Mouse (Mus musculus): Measurements from ENCODE around the gene Ptpa.
A peak's percentile ranks its signal among the peaks of the same experiment; 100 is the strongest.

Gene Ptpa

DNA sequence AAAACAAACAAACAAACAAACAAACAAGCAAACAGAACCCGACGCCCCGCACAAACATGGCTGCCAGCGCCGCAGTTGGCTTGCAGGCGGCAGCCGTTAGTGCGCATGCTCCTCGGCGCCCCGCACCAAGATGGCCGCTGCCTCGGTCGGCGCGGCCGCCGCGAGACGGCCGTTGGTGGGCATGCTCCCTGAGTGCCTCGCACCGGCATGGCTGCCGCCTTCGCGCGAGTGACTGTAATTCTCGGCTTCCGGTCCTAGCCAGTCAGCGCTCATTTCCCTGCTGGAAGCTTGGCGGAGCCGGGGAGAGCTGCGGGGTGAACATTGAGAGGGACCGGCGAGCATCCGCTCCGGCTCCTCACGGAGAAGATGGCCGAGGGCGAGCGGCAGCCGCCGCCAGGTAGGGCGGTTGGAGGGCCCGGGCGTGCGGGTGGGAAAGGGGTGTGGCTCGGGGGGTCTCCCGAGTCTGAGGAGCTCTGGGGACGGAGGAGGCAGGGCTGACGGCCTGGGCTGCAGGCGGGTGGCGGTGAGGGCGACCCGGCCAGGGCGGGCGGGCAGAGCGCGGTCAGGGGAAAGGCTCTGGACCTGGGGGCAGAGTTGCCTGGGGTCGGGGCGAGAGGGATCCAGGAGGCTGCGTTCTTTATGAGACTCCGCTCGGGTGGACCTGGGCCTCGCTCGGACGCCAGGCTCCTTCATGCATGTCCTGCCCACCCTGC is at the start of gene Ptpa:
TSS of gene Ptpa (plus strand) at position 104 of the 713 bp plus-strand sequence.
- DNase-seq, result peak; percentile 93

GRCm38 (mm10) chr2:30366203-30366602 is 49.6 kb upstream of the Ptpa start:
- peak; percentile 48 for DNase-seq

GRCm38 (mm10) chr2:30371544-30371943 is 44.3 kb upstream of the Ptpa start:
- peak; percentile 82 for DNase-seq

DNA sequence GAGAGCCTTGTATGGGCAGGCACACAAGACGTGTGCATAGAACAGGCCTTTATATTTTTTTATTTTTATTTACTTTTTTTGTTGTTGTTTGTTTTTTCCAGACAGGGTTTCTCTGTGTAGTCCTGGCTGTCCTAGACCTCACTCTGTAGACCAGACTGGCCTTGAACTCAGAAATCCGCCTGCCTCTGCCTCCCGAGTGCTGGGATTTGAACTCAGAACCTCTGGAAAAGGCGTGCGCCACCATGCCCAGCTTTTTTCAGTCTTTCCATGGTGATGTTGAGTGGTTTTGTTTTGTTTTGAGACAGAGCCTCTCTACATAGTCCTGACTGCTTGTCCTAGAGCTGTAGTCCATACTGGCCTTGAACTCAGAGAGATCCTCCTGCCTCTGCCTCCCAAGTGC is 43.1 kb upstream of the Ptpa start:
- DNase-seq, result no peak

- DNase-seq, result no peak
Measured at GRCm38 (mm10) chr2:30375893-30376292, 39.9 kb upstream of the Ptpa start.

GRCm38 (mm10) chr2:30377721-30378120 is 38.1 kb upstream of the Ptpa start:
- no peak for DNase-seq

DNA sequence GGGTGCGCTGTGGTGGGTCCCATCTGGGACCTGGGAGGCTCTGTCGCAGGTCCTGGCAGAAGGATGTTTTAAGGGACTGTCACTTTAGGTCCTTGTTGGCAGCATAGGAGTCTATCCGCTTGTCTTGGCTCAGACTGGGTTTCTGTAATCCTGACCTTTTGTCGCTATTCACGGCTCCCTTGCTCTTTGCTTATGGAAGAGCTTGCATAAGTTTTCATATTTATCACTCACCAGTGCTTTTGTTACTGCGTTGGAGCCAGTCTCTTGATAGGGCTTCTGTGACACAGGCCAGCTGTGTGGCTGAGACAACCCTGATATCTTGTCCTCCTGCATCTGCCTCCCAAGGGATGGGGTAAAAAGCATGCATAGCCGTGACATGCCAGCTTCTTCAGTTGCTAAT is 36.5 kb upstream of the Ptpa start:
- DNase-seq, result no peak

- DNase-seq, result no peak
Measured at GRCm38 (mm10) chr2:30380564-30381376, 35.1 kb upstream of the Ptpa start.

- no peak for DNase-seq
Measured at GRCm38 (mm10) chr2:30381377-30381725, 34.5 kb upstream of the Ptpa start.

GRCm38 (mm10) chr2:30384814-30385213 is 31.0 kb upstream of the Ptpa start:
- no peak for DNase-seq

GRCm38 (mm10) chr2:30385591-30385990 is 30.2 kb upstream of the Ptpa start:
- no peak for DNase-seq

DNA sequence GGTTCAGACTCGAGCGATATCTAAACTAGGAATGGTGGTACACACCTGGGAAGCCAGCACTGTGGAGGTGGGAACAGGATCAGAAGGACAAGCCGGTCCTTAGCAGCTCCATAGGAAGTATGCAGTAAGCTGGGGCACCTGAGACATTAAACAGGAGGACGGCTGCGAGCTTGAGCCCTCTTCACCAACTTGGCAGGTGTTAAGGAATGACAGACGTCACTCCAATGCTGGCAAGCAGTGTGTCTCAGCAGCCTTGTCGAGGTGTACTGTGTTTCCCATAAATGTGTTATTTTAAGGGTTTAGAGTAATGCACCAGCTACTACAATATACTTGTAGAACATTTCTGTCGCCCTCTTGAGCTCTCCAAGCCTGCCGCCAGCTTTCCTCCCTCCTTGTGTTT is 28.9 kb upstream of the Ptpa start:
- no peak for DNase-seq

- DNase-seq, result no peak
Measured at GRCm38 (mm10) chr2:30389000-30389399, 26.8 kb upstream of the Ptpa start.

GRCm38 (mm10) chr2:30392114-30392576 is 23.7 kb upstream of the Ptpa start, which contains the start of gene Dolpp1:
Dolpp1 (plus strand) TSS chr2:30392254.
- peak; percentile 98 for DNase-seq

DNA sequence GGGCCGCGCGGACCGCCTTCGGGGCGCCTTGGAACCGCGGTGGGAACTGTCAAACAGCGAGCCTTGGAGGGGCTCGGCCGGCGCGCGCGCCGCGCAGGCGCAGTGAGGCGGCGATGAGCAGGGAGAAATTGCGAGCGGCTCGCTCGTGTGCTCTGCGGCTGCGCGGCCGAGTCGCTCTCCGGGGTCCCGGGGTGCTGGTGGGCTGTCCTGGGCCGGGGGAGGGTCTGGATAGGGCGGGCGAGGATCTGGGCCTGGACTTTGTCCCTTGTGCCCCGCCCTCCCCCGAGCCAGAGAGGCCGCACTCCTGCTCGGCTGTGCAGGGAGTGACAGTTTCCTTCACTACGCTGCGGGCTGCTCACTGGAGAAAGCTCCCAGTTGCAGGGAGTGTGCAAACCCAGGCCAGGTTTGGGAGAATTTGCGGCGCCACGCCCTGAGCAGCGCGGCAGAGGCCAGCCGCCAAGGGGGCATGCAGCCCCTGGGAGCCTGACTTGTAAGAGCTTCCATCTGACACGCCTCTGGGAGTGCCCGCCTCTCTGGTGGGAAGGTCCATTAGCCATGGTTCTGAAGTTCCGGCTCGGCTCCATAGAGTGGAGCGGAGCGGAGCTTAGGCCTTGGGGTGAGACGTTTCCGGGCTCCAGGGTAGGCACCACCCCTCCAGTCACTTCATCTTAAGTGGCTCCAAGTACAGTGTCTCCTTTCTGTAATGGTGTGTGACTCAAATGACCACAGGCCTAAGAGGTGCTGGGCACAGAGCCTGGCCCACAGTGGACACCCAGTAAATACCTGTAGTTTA is 23.1 kb upstream of the Ptpa start:
- DNase-seq, result peak; percentile 94

DNA sequence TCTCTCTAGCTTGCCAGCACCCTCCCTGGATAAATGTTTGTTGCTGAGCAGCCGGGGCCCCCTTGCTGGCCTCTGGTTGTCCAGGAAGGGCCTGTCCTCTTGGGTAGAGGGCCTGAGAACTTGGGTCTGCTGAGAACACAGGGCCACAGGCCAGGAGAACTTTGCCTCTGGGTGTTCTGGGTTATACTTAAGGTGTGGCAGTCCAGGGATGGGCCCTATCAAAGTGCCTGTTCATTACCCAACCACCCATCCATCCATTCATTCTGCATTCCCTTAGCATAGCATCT is 22.5 kb upstream of the Ptpa start:
- no peak for DNase-seq

DNA sequence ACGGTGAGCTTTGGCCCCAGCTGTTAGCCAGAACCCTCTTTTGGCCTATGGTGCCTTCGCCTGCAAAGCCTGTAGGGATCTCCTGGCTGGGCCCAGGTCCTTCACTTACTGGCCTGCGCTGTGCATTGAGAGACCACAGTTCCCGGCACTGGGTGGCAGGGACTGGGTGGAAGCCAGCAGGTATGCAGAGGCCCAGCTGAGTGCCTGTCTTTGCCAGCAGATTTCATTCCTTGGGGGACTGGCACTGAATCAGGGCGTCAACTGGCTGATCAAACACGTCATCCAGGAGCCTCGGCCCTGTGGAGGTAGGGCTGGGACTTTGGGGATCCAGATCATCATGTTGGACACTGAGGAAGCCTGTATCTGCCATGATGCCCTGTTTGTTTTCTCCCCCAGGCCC is 20.1 kb upstream of the Ptpa start:
- no peak for DNase-seq

GRCm38 (mm10) chr2:30396246-30396645 is 19.6 kb upstream of the Ptpa start:
- no peak for DNase-seq

GRCm38 (mm10) chr2:30397986-30398512 is 17.8 kb upstream of the Ptpa start:
- no peak for DNase-seq

DNA sequence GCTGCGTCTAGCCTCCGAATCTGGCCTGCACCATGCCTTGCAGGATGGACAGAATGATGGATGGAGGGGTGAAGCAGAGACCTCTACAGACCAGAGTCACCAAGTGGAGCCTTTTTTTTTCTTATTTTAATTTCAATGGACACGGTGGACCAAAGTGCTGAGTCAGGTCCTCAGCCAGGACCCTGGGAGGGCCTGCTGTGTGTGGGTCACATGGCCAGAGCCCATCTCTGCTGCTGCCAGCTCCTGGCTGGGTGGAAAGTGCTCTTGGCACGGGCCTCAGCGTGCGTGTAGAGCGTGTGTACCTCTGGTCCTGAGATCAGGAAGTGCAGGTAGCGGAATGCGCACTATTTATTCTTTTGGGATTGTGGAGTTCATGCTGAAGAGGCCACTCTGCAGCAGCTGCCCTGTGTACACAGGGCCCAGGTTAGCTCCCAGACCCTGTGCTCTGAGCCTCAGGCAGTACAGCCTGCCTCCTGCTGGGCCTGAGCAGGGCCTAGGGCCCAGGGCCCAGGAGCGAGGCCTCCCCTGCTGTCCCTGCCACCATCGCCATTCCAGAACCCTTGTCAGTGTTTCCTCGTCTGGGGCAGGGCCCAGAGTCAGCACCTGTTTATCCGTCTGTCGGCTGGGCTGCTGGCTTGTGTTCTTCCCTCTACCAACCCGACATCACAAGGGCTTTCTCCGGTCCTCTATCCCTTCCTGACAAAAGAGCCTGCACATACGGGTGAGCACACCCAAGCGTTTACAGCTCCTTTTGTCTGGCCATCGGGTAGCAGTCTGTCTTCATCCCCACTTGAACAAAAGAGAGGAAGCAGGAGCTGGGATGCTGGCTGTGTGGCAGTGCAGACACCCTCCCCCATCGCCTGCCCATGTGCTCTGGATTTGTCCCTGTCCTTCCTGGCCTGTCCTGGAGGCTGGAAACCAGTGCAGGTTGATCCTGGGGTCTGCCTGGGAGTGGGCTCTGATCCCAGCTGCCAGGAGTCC is 16.4 kb upstream of the Ptpa start:
- peak; percentile 83 for DNase-seq

- DNase-seq, result no peak
Measured at GRCm38 (mm10) chr2:30401581-30401980, 14.3 kb upstream of the Ptpa start.

- no peak for DNase-seq
Measured at GRCm38 (mm10) chr2:30402351-30402826, 13.4 kb upstream of the Ptpa start.

Data from lung, postnatal 36 days (tissue).